Mouse (Mus musculus): ENCODE data around the gene Mrc1. TPM values are rescaled to one million over a fixed set of nuclear protein-coding genes. Genes with fewer than 3 reads are reported as not detected.
"Not testable (repeated sequence)": the region's sequence is repeated elsewhere in the genome, so short reads cannot be mapped to it uniquely, and the experiment has no call there.

Gene Mrc1
- polyA plus RNA-seq (2014; fragmentation: Nextera tagmentation; extraction: Ambion mirVana): 7.9 TPM in 2 replicates

- no peak for ATAC-seq (replicated peaks; ENCODE audit: low FRiP score, low TSS enrichment, low read depth)
- Histone ChIP-seq H3K9me3 (ENCODE audit: control insufficient read depth, low read length) (no peaks in the 10 kb centered on the region), H3K4me2 (ENCODE audit: low read length) (no peak within 1 kb of the TSS), H3K27me3 (replicated peaks; ENCODE audit: control insufficient read depth, insufficient read depth, low read length) (no peaks in the 10 kb centered on the region), H3K27ac (ENCODE audit: low read depth) (no peak within 1 kb of the TSS), H3K4me1 (replicated peaks; ENCODE audit: control insufficient read depth, insufficient read depth, low read length) (no peaks in the 10 kb centered on the region), H3K36me3 (ENCODE audit: control insufficient read depth, insufficient read depth, low read length) (no peaks in the 10 kb centered on the region), H3K9ac (ENCODE audit: low read length) (no peak within 1 kb of the TSS), H3K4me3 (ENCODE audit: low read depth, low read length) (no peak within 1 kb of the TSS)
- WGBS: 53% methylated on average over 3 of the region's 3 CpGs
- no peak for DNase-seq (ENCODE audit: low spot score)
Measured at GRCm38 (mm10) chr2:14229149-14229548, at the start of gene Mrc1. Mrc1 (plus strand) TSS chr2:14229392.

DNA sequence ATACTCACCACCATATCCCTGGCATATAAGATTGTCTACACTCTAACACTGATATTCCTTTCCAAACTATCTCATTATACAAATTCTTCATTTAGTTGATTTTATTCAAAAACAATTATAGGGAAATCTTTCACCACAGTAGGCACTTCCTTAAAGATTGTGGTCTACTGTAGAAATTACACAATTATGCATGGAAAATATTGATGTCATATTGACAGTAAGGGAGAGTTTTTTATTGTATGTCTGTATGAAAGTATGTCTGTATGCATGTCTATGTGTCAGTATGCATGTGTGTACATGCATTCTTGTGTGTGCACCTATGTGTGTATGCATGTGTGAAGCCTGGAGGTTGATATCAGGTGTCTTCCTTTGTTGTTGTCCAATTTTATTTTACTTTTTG is 44.8 kb upstream of the Mrc1 start:
- Histone ChIP-seq H3K4me1 (replicated peaks; ENCODE audit: control insufficient read depth, insufficient read depth, low read length) (no peaks in the 10 kb centered on the region), H3K36me3 (ENCODE audit: control insufficient read depth, insufficient read depth, low read length) (no peaks in the 10 kb centered on the region), H3K9me3 (ENCODE audit: control insufficient read depth, low read length) (no peaks in the 10 kb centered on the region), H3K27me3 (replicated peaks; ENCODE audit: control insufficient read depth, insufficient read depth, low read length) (no peaks in the 10 kb centered on the region), H3K9ac (ENCODE audit: low read length) (no peak overlapping the region), H3K4me3 (ENCODE audit: low read depth, low read length) (no peak overlapping the region), H3K27ac (ENCODE audit: low read depth) (no peak overlapping the region), H3K4me2 (ENCODE audit: low read length) (no peak overlapping the region)
- ATAC-seq (replicated peaks; ENCODE audit: low FRiP score, low TSS enrichment, low read depth) (no peak), DNase-seq (ENCODE audit: low spot score) (no peak)

DNA sequence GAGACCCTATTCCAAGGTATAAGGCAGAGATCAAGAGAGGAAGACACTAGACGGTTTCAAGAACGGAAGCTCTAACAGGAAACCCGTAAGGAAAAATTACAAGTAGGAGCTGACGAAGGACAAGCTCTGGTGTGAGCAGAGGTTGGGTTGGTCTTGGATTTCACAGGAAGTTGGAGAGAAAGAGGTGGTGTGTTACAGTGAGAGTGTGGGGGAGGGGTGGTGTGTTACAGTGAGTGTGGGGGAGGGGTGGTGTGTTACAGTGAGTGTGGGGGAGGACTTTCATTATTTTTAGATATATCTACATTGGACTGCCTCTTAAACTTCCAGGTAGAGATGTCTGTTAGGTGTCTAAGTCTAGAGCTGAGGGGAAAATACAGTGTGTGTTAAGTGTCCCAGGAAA is 38.5 kb upstream of the Mrc1 start:
- WGBS: 62% methylated on average over 4 of the region's 4 CpGs
- no peaks in the 10 kb centered on the region for H3K9me3 ChIP-seq (ENCODE audit: control insufficient read depth, low read length)
- DNase-seq (ENCODE audit: low spot score) (no peak), ATAC-seq (replicated peaks; ENCODE audit: low FRiP score, low TSS enrichment, low read depth) (no peak)
- no peak overlapping the region for H3K4me2 ChIP-seq (ENCODE audit: low read length)
- no peak overlapping the region for H3K9ac ChIP-seq (ENCODE audit: low read length)
- no peak overlapping the region for H3K4me3 ChIP-seq (ENCODE audit: low read depth, low read length)
- H3K27ac ChIP-seq (ENCODE audit: low read depth): no peak overlapping the region
- no peaks in the 10 kb centered on the region for H3K36me3 ChIP-seq (ENCODE audit: control insufficient read depth, insufficient read depth, low read length)
- no peaks in the 10 kb centered on the region for H3K27me3 ChIP-seq (replicated peaks; ENCODE audit: control insufficient read depth, insufficient read depth, low read length)
- no peaks in the 10 kb centered on the region for H3K4me1 ChIP-seq (replicated peaks; ENCODE audit: control insufficient read depth, insufficient read depth, low read length)

DNA sequence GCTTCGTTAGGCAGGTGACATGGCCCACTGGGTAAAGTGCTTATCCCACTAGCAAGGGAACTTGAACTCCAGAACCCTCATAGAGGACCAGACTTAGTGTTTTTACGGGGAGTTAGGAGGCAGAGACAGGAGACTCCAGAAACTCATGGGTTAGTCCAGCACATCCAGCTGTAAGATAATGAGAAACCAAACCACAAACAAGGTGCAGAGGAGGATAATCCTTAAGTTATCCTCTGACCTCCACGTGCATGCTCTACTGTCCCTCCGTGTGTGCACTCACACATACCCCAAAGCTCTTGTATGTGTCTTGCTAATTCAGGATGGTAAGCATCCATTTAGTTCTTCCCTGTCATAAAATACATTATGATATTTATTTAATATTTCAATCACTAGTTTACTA is 37.6 kb upstream of the Mrc1 start:
- no peak overlapping the region for H3K4me3 ChIP-seq (ENCODE audit: low read depth, low read length)

DNA sequence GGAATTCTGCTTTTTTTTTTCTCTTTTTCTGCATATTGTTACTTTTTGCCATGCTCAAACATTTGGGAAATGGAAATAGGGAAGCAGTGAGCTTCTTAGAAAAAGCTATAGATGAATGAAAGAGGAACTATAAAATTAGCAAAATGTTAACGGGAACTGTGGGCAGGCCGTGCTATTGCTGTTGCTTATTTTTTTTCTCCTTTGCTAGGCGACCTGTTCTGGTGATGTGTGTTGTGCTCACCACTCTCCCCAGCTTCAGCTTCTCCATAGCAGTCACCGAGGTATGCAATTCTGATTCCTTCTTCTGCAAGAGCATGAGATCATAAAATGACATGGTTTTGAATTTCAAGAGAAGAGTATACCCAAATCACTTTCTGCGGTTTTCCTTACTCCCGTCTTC is 37.1 kb upstream of the Mrc1 start:
- H3K4me1 ChIP-seq (replicated peaks; ENCODE audit: control insufficient read depth, insufficient read depth, low read length): no peaks in the 10 kb centered on the region
- no peaks in the 10 kb centered on the region for H3K27me3 ChIP-seq (replicated peaks; ENCODE audit: control insufficient read depth, insufficient read depth, low read length)
- no peak overlapping the region for H3K4me3 ChIP-seq (ENCODE audit: low read depth, low read length)
- H3K27ac ChIP-seq (ENCODE audit: low read depth): no peak overlapping the region
- 81% methylated on average over 6 of the region's 6 CpGs for WGBS
- DNase-seq (ENCODE audit: low spot score) (no peak), ATAC-seq (replicated peaks; ENCODE audit: low FRiP score, low TSS enrichment, low read depth) (no peak)
- no peak overlapping the region for H3K4me2 ChIP-seq (ENCODE audit: low read length)
- H3K36me3 ChIP-seq (ENCODE audit: control insufficient read depth, insufficient read depth, low read length): no peaks in the 10 kb centered on the region
- H3K9me3 ChIP-seq (ENCODE audit: control insufficient read depth, low read length): no peaks in the 10 kb centered on the region
- no peak overlapping the region for H3K9ac ChIP-seq (ENCODE audit: low read length)

More for the DNA sequence above, 37.6 kb upstream of the Mrc1 start:
- no peaks in the 10 kb centered on the region for H3K4me1 ChIP-seq (replicated peaks; ENCODE audit: control insufficient read depth, insufficient read depth, low read length)
- ATAC-seq (replicated peaks; ENCODE audit: low FRiP score, low TSS enrichment, low read depth) (no peak), DNase-seq (ENCODE audit: low spot score) (no peak)
- no peaks in the 10 kb centered on the region for H3K36me3 ChIP-seq (ENCODE audit: control insufficient read depth, insufficient read depth, low read length)
- no peaks in the 10 kb centered on the region for H3K9me3 ChIP-seq (ENCODE audit: control insufficient read depth, low read length)
- no peak overlapping the region for H3K4me2 ChIP-seq (ENCODE audit: low read length)
- H3K27me3 ChIP-seq (replicated peaks; ENCODE audit: control insufficient read depth, insufficient read depth, low read length): no peaks in the 10 kb centered on the region
- WGBS: 84% methylated on average over 4 of the region's 4 CpGs
- H3K9ac ChIP-seq (ENCODE audit: low read length): no peak overlapping the region
- H3K27ac ChIP-seq (ENCODE audit: low read depth): no peak overlapping the region

DNA sequence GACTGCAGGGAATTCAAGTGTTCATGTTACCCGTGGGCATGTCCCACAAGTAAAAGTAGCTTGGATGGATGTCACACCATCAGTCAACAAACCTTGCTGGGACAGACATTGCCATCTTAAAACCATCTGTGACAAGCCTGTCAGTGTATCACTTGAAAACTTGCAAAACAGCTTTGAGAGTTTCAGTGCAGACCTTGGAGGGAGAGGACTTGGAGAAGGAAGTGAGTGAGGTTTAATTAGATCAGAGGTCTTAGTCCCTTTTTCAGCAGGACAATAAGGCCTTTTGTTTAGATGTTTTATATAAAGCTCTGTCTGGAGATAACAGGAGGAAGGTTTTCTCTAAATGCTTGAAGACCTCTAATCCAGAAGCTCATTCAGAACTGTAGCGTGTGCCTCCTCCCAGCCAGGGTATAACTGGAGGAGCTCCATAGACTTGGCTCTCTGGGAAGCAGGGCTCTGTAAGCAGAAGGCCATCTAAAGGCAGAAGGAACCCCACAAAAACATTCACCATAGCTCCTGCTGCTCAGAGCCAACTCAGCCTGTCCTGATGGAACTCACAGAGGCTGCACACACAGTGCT is 30.8 kb upstream of the Mrc1 start:
- ATAC-seq (replicated peaks; ENCODE audit: low FRiP score, low TSS enrichment, low read depth): peak; percentile 77

GRCm38 (mm10) chr2:14199621-14200020 is 29.6 kb upstream of the Mrc1 start:
- Histone ChIP-seq H3K9me3 (ENCODE audit: control insufficient read depth, low read length) (no peaks in the 10 kb centered on the region), H3K4me3 (ENCODE audit: low read depth, low read length) (no peak overlapping the region), H3K4me1 (replicated peaks; ENCODE audit: control insufficient read depth, insufficient read depth, low read length) (no peaks in the 10 kb centered on the region), H3K4me2 (ENCODE audit: low read length) (no peak overlapping the region), H3K27ac (ENCODE audit: low read depth) (no peak overlapping the region), H3K9ac (ENCODE audit: low read length) (no peak overlapping the region), H3K27me3 (replicated peaks; ENCODE audit: control insufficient read depth, insufficient read depth, low read length) (no peaks in the 10 kb centered on the region), H3K36me3 (ENCODE audit: control insufficient read depth, insufficient read depth, low read length) (no peaks in the 10 kb centered on the region)
- ATAC-seq (replicated peaks; ENCODE audit: low FRiP score, low TSS enrichment, low read depth): no peak
- DNase-seq (ENCODE audit: low spot score): no peak
- WGBS: 45% methylated on average over 2 of the region's 2 CpGs

More for the DNA sequence above, 30.8 kb upstream of the Mrc1 start:
- WGBS: no CpG with 5 or more reads among the region's 2 CpGs
- H3K4me3 ChIP-seq (ENCODE audit: low read depth, low read length); H3K36me3 ChIP-seq (ENCODE audit: control insufficient read depth, insufficient read depth, low read length); H3K27me3 ChIP-seq (replicated peaks; ENCODE audit: control insufficient read depth, insufficient read depth, low read length); H3K27ac ChIP-seq (ENCODE audit: low read depth); DNase-seq (ENCODE audit: low spot score); H3K9ac ChIP-seq (ENCODE audit: low read length); H3K9me3 ChIP-seq (ENCODE audit: control insufficient read depth, low read length); H3K4me2 ChIP-seq (ENCODE audit: low read length); H3K4me1 ChIP-seq (replicated peaks; ENCODE audit: control insufficient read depth, insufficient read depth, low read length): not testable (repeated sequence)

DNA sequence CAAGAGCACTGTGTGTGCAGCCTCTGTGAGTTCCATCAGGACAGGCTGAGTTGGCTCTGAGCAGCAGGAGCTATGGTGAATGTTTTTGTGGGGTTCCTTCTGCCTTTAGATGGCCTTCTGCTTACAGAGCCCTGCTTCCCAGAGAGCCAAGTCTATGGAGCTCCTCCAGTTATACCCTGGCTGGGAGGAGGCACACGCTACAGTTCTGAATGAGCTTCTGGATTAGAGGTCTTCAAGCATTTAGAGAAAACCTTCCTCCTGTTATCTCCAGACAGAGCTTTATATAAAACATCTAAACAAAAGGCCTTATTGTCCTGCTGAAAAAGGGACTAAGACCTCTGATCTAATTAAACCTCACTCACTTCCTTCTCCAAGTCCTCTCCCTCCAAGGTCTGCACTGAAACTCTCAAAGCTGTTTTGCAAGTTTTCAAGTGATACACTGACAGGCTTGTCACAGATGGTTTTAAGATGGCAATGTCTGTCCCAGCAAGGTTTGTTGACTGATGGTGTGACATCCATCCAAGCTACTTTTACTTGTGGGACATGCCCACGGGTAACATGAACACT is 28.2 kb upstream of the Mrc1 start:
- not testable (repeated sequence) for H3K9me3 ChIP-seq (ENCODE audit: control insufficient read depth, low read length); H3K27me3 ChIP-seq (replicated peaks; ENCODE audit: control insufficient read depth, insufficient read depth, low read length); H3K9ac ChIP-seq (ENCODE audit: low read length); H3K4me2 ChIP-seq (ENCODE audit: low read length); H3K36me3 ChIP-seq (ENCODE audit: control insufficient read depth, insufficient read depth, low read length); DNase-seq (ENCODE audit: low spot score); H3K4me1 ChIP-seq (replicated peaks; ENCODE audit: control insufficient read depth, insufficient read depth, low read length); H3K4me3 ChIP-seq (ENCODE audit: low read depth, low read length); H3K27ac ChIP-seq (ENCODE audit: low read depth)
- peak; percentile 38; the same call in 1 of the 2 replicates for ATAC-seq (replicated peaks; ENCODE audit: low FRiP score, low TSS enrichment, low read depth)
- no CpG with 5 or more reads among the region's 2 CpGs for WGBS

DNA sequence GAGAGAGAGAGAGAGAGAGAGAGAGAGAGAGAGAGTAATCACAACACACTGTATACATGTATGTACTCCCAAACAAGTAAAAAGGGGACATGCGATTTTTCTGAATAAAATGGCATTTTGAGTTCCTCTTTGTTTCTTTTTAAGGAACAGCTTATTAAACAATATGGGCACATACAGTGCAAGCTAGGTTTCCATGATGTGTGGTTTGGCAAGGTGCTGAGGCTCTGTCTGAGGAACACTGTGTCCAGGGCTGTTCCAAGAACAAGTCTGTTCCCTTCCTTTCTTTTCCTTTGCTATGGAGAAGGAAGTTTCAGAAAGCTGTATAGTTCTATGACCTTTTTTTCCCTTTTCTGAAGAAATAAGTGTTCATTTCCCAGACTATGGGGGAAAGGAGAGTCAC is 24.9 kb upstream of the Mrc1 start:
- Histone ChIP-seq H3K4me3 (ENCODE audit: low read depth, low read length) (no peak overlapping the region), H3K9ac (ENCODE audit: low read length) (no peak overlapping the region), H3K27me3 (replicated peaks; ENCODE audit: control insufficient read depth, insufficient read depth, low read length) (no peaks in the 10 kb centered on the region), H3K27ac (ENCODE audit: low read depth) (no peak overlapping the region), H3K9me3 (ENCODE audit: control insufficient read depth, low read length) (no peaks in the 10 kb centered on the region), H3K36me3 (ENCODE audit: control insufficient read depth, insufficient read depth, low read length) (no peaks in the 10 kb centered on the region), H3K4me1 (replicated peaks; ENCODE audit: control insufficient read depth, insufficient read depth, low read length) (no peaks in the 10 kb centered on the region), H3K4me2 (ENCODE audit: low read length) (no peak overlapping the region)
- ATAC-seq (replicated peaks; ENCODE audit: low FRiP score, low TSS enrichment, low read depth) (no peak), DNase-seq (ENCODE audit: low spot score) (no peak)
- 87% methylated on average over 1 of the region's 1 CpGs for WGBS
